Mouse (Mus musculus) neural tube, embryonic 11.5 days (tissue): ENCODE measurements around the gene Trim47. TPM values are rescaled to one million over a fixed set of nuclear protein-coding genes. Genes with fewer than 3 reads are reported as not detected.

Experiments used
- ATAC-seq: fragments of 200-750 bp; cut with Nextera tagmentation; 2 replicates; pipeline ENCODE4 v1.8.0; 2017; ENCODE audit warnings: moderate number of reproducible peaks, mild to moderate bottlenecking, moderate TSS enrichment, moderate library complexity; ENCODE audit not compliant: insufficient read depth, low FRiP score, low TSS enrichment
- DNase-seq: peaks from one replicate; pipeline ENCODE4 v3.0.0-alpha.2; 2015; ENCODE audit warnings: low spot score
- H3K27ac ChIP-seq: fragments of 300-500 bp; sonication (generic); 2 replicates; pipeline ENCODE4 v1.5.1; 2014; ENCODE audit warnings: low read depth, mild to moderate bottlenecking, low read length
- H3K27me3 ChIP-seq: fragments of 300-500 bp; sonication (generic); 2 replicates; pipeline ENCODE4 v1.6.1; 2014; ENCODE audit warnings: mild to moderate bottlenecking, low read length, mixed read lengths; ENCODE audit not compliant: control insufficient read depth, insufficient read depth
- H3K36me3 ChIP-seq: fragments of 300-500 bp; sonication (generic); 2 replicates; pipeline ENCODE4 v1.6.1; 2014; ENCODE audit warnings: mild to moderate bottlenecking, low read length, moderate library complexity, mixed read lengths; ENCODE audit not compliant: control insufficient read depth, insufficient read depth
- H3K4me1 ChIP-seq: fragments of 300-500 bp; sonication (generic); 2 replicates; pipeline ENCODE4 v1.6.1; 2014; ENCODE audit warnings: low read length, mixed read lengths; ENCODE audit not compliant: control insufficient read depth, insufficient read depth
- H3K4me2 ChIP-seq: fragments of 300-500 bp; sonication (generic); 2 replicates; pipeline ENCODE4 v1.6.1; 2014; ENCODE audit warnings: low read depth, mild to moderate bottlenecking, moderate library complexity
- H3K4me3 ChIP-seq: fragments of 300-500 bp; sonication (generic); 2 replicates; pipeline ENCODE4 v1.5.1; 2014; ENCODE audit warnings: low read depth, low read length
- H3K9ac ChIP-seq: fragments of 300-500 bp; sonication (generic); 2 replicates; pipeline ENCODE4 v1.6.1; 2014; ENCODE audit warnings: mild to moderate bottlenecking, low read length
- H3K9me3 ChIP-seq: fragments of 300-500 bp; sonication (generic); 2 replicates; pipeline ENCODE4 v1.6.1; 2016; ENCODE audit warnings: low read length; ENCODE audit not compliant: control insufficient read depth
- WGBS: fragments of 180-500 bp; shearing (Covaris S2); extraction: QIAGEN DNeasy Blood & Tissue Kit; methylation state at CpG from one replicate; pipeline ENCODE4 v1.1.7; 2014; 5-methylcytosine and 5-hydroxymethylcytosine counted together
- polyA plus RNA-seq: library from polyadenylated mRNA; unstranded; fragments of >200 nt; fragmentation: Nextera tagmentation; extraction: Ambion mirVana; gene quantifications from 2 replicates; pipeline ENCODE4 v1.2.1, GENCODE M21; 2014

Trim47 gene
- polyA plus RNA-seq, 1 experiment from 2014 or later: 3.3 TPM

DNA sequence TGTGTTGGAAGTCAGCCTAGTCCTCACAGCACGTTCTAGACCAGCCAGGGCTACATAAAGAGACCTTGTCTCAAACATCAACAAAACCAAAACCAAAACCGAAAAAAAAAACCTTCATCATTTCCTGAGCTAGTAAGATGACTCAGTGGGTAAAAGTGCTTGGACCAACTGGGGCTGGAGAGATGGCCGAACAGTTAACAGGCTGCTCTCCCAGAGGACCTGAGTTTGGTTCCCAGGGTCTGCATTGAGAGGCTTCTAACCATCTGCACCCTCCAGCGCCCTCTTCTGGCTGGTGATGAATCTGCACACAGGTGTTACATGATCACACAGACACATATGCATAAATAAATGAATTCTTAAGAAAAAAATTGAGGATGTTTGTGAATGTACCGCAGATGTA is 55.5 kb downstream of the Trim47 start:
- Histone ChIP-seq H3K9me3 (no peaks in the 10 kb centered on the region), H3K9ac (no peak overlapping the region), H3K36me3 (no peaks in the 10 kb centered on the region; the same call in 1 of the 2 replicates), H3K4me2 (no peak overlapping the region), H3K27me3 (no peaks in the 10 kb centered on the region), H3K4me3 (no peak overlapping the region), H3K27ac (no peak overlapping the region), H3K4me1 (no peaks in the 10 kb centered on the region)
- WGBS: 66% methylated on average over 5 of the region's 5 CpGs
- ATAC-seq: no peak
- DNase-seq: peak; percentile 10

DNA sequence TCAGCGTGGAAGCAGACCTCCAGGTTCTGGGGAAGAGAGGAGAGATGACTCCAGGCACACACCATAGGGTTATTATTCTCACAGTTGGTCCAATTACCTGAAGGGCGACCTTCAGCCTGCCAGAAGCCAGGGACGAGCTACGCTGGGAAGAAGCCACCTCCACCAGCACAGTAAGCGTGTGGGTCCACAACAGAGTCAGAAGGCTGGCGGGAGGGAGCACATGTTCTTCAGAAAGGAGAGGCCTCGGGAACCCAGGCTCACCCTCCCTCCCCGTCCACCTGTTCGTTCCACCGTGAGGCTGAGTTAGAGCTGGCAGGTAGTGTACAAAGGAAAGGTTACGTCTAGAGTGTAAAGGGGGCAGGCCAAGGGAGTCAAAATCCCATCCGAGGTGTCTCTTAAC is 61.7 kb downstream of the Trim47 start:
- DNase-seq (no peak), ATAC-seq (no peak)
- H3K27ac ChIP-seq: no peak overlapping the region
- H3K9me3 ChIP-seq: no peaks in the 10 kb centered on the region
- H3K4me2 ChIP-seq: no peak overlapping the region
- no peak overlapping the region for H3K4me3 ChIP-seq
- H3K4me1 ChIP-seq: no peaks in the 10 kb centered on the region
- H3K9ac ChIP-seq: no peak overlapping the region
- WGBS: 91% methylated on average over 12 of the region's 12 CpGs
- H3K36me3 ChIP-seq: peaks cover 8% of the 10 kb centered on the region
- no peaks in the 10 kb centered on the region for H3K27me3 ChIP-seq

- no peak overlapping the region for H3K9ac ChIP-seq
- H3K9me3 ChIP-seq: no peaks in the 10 kb centered on the region
- WGBS: 73% methylated on average over 23 of the region's 23 CpGs
- DNase-seq (no peak), ATAC-seq (no peak)
- no peaks in the 10 kb centered on the region for H3K4me1 ChIP-seq
- H3K27me3 ChIP-seq: no peaks in the 10 kb centered on the region
- no peak overlapping the region for H3K4me3 ChIP-seq
- peaks cover 8% of the 10 kb centered on the region for H3K36me3 ChIP-seq
- H3K27ac ChIP-seq: no peak overlapping the region
- H3K4me2 ChIP-seq: no peak overlapping the region
These were observed 62.7 kb downstream of the Trim47 start for GRCm38 (mm10) chr11:116064187-116064867.

GRCm38 (mm10) chr11:116063562-116063961 is 63.4 kb downstream of the Trim47 start:
- no peak for ATAC-seq
- WGBS: 71% methylated on average over 12 of the region's 13 CpGs
- H3K27ac ChIP-seq: no peak overlapping the region
- DNase-seq: no peak
- no peaks in the 10 kb centered on the region for H3K4me1 ChIP-seq
- H3K27me3 ChIP-seq: no peaks in the 10 kb centered on the region
- H3K36me3 ChIP-seq: peaks cover 13% of the 10 kb centered on the region
- no peak overlapping the region for H3K4me2 ChIP-seq
- no peak overlapping the region for H3K4me3 ChIP-seq
- H3K9ac ChIP-seq: no peak overlapping the region; the same call in 1 of the 2 replicates
- no peaks in the 10 kb centered on the region for H3K9me3 ChIP-seq

GRCm38 (mm10) chr11:116062521-116062920 is 64.5 kb downstream of the Trim47 start:
- WGBS: 66% methylated on average over 8 of the region's 8 CpGs

DNA sequence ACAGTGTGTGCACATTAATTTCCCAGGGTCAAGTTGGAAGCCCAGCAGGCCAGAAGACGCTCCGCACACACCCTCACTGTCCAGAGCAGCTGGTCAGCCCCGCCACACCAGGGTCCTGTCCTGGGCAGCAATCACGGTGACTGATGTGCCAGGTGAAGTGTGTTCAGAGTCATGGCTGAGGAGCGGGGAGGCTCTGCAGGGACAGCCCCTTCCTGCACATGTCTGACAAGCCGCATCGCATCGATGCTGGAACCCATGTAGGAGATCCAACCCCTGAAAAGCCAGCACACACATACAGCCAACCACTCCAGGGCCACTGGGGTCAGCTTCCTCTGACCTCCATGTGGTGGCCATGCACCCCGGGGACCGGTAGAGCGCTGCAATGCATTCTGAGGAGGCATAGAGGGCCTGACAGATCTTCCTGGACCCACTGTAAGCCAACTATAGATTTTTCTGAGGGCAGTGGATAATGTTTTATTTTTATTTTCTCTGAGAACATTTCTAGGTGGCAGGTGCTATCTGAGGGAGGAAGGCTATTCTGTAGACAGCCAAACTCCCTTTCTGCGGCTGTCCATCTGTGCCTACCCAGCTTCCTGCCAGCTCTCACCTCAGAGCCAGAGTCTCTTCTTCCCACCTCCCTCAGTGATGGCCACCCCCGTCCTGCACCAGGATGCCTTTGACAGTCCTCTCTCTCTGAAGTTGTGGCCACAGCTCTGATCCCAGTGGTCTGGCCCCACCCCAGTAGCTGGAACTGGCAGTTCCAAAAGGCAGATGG is 65.2 kb downstream of the Trim47 start:
- no peak for ATAC-seq
- H3K9ac ChIP-seq: no peak overlapping the region
- no peaks in the 10 kb centered on the region for H3K4me1 ChIP-seq
- DNase-seq: no peak
- H3K27ac ChIP-seq: no peak overlapping the region
- WGBS: 84% methylated on average over 13 of the region's 13 CpGs
- peaks cover 28% of the 10 kb centered on the region for H3K36me3 ChIP-seq
- H3K4me2 ChIP-seq: no peak overlapping the region
- H3K27me3 ChIP-seq: no peaks in the 10 kb centered on the region
- H3K9me3 ChIP-seq: no peaks in the 10 kb centered on the region
- H3K4me3 ChIP-seq: no peak overlapping the region

More at GRCm38 (mm10) chr11:116062521-116062920, 64.5 kb downstream of the Trim47 start:
- H3K4me3 ChIP-seq: no peak overlapping the region
- DNase-seq: no peak
- H3K36me3 ChIP-seq: peaks cover 21% of the 10 kb centered on the region
- H3K27me3 ChIP-seq: no peaks in the 10 kb centered on the region
- no peak overlapping the region for H3K27ac ChIP-seq
- no peaks in the 10 kb centered on the region for H3K4me1 ChIP-seq
- H3K9ac ChIP-seq: no peak overlapping the region
- H3K9me3 ChIP-seq: no peaks in the 10 kb centered on the region
- no peak for ATAC-seq
- H3K4me2 ChIP-seq: no peak overlapping the region

- no peak for DNase-seq
- H3K4me3 ChIP-seq: no peak overlapping the region
- H3K4me2 ChIP-seq: no peak overlapping the region
- no peaks in the 10 kb centered on the region for H3K27me3 ChIP-seq
- H3K9me3 ChIP-seq: no peaks in the 10 kb centered on the region
- no peak overlapping the region for H3K9ac ChIP-seq
- H3K27ac ChIP-seq: no peak overlapping the region
- H3K36me3 ChIP-seq: peaks cover 36% of the 10 kb centered on the region
- no peaks in the 10 kb centered on the region for H3K4me1 ChIP-seq
- no peak for ATAC-seq
- 92% methylated on average over 9 of the region's 9 CpGs for WGBS
These were observed 66.4 kb downstream of the Trim47 start for GRCm38 (mm10) chr11:116060596-116060995.

GRCm38 (mm10) chr11:116059691-116060025 is 67.4 kb downstream of the Trim47 start:
- 96% methylated on average over 11 of the region's 11 CpGs for WGBS
- Histone ChIP-seq H3K27me3 (no peaks in the 10 kb centered on the region), H3K27ac (no peak overlapping the region), H3K9me3 (no peaks in the 10 kb centered on the region), H3K36me3 (peaks cover 45% of the 10 kb centered on the region), H3K4me1 (no peaks in the 10 kb centered on the region), H3K9ac (no peak overlapping the region), H3K4me2 (no peak overlapping the region), H3K4me3 (no peak overlapping the region)
- no peak for ATAC-seq
- DNase-seq: no peak
